Mouse (Mus musculus) forebrain, postnatal 0 days (tissue): Measurements from ENCODE around the gene Astn2. TPM values are rescaled to one million over a fixed set of nuclear protein-coding genes. Genes with fewer than 3 reads are reported as not detected.
A peak's percentile ranks its signal among the peaks of the same experiment; 100 is the strongest.

Experiments used
- ATAC-seq: fragments of 200-750 bp; cut with Nextera tagmentation; 2 replicates; pipeline ENCODE4 v1.8.0; 2017; ENCODE audit warnings: mild to moderate bottlenecking, moderate library complexity
- DNase-seq: peaks from one replicate; pipeline ENCODE4 v3.0.0-alpha.2; 2015
- H3K27ac ChIP-seq: fragments of 300-500 bp; sonication (generic); 2 replicates; pipeline ENCODE4 v1.5.1; 2014; ENCODE audit warnings: low read depth, mild to moderate bottlenecking, antibody characterized with exemption, low read length, moderate library complexity, mixed read lengths
- H3K27me3 ChIP-seq: fragments of 300-500 bp; sonication (generic); 2 replicates; pipeline ENCODE4 v1.6.1; 2014; ENCODE audit warnings: mild to moderate bottlenecking, low read length, mixed read lengths; ENCODE audit not compliant: insufficient read depth
- H3K36me3 ChIP-seq: fragments of 300-500 bp; sonication (generic); 2 replicates; pipeline ENCODE4 v1.6.1; 2014; ENCODE audit warnings: mild to moderate bottlenecking, moderate library complexity; ENCODE audit not compliant: insufficient read depth
- H3K4me1 ChIP-seq: fragments of 300-500 bp; sonication (generic); 2 replicates; pipeline ENCODE4 v1.6.1; 2014; ENCODE audit warnings: antibody characterized with exemption; ENCODE audit not compliant: insufficient read depth
- H3K4me2 ChIP-seq: fragments of 300-500 bp; sonication (generic); 2 replicates; pipeline ENCODE4 v1.6.1; 2014; ENCODE audit warnings: low read depth, mild to moderate bottlenecking, moderate library complexity
- H3K4me3 ChIP-seq: fragments of 300-500 bp; sonication (generic); 2 replicates; pipeline ENCODE4 v1.5.1; 2014; ENCODE audit warnings: low read depth, low read length, mixed read lengths
- H3K9ac ChIP-seq: fragments of 300-500 bp; sonication (generic); 2 replicates; pipeline ENCODE4 v1.6.1; 2014; ENCODE audit warnings: mild to moderate bottlenecking
- H3K9me3 ChIP-seq: fragments of 300-500 bp; sonication (generic); 2 replicates; pipeline ENCODE4 v1.6.1; 2016; ENCODE audit warnings: low read length
- CTCF ChIP-seq: sonication (generic); IDR thresholded peaks from 2 replicates; pipeline ENCODE4 v1.5.1; 2016; ENCODE audit warnings: antibody characterized with exemption, control low read depth, low read depth
- WGBS: fragments of 180-500 bp; shearing (Covaris S2); extraction: QIAGEN DNeasy Blood & Tissue Kit; methylation state at CpG from one replicate; pipeline ENCODE4 v1.1.7; 2014; 5-methylcytosine and 5-hydroxymethylcytosine counted together
- polyA plus RNA-seq: library from polyadenylated mRNA; unstranded; fragments of >200 nt; fragmentation: Nextera tagmentation; extraction: Ambion mirVana; gene quantifications from 2 replicates; pipeline ENCODE4 v1.2.1, GENCODE M21; 2015
- total RNA-seq: library from RNA; depleted of rRNA; stranded (reverse); fragments of >200 nt; gene quantifications from 2 replicates; pipeline ENCODE4 v1.2.3, GENCODE M21; 2014

The Astn2 gene
- total and polyA plus RNA-seq, 2 experiments from 2014 or later: 0.98 to 20.9 TPM

- Histone ChIP-seq H3K9me3 (no peaks in the 10 kb centered on the region), H3K4me3 (no peak overlapping the region), H3K9ac (no peak overlapping the region), H3K27ac (no peak overlapping the region), H3K4me2 (no peak overlapping the region), H3K4me1 (no peaks in the 10 kb centered on the region), H3K27me3 (no peaks in the 10 kb centered on the region), H3K36me3 (no peaks in the 10 kb centered on the region)
- no peak for ATAC-seq
- 8% methylated on average over 2 of the region's 2 CpGs for WGBS
- DNase-seq: no peak
- no peak for TF ChIP-seq CTCF
Observed at GRCm38 (mm10) chr4:66378586-66378985, 25.8 kb downstream of the Astn2 start.

- no peak overlapping the region for H3K9ac ChIP-seq
- no peak overlapping the region for H3K4me2 ChIP-seq
- no peaks in the 10 kb centered on the region for H3K9me3 ChIP-seq
- 0 out of 2 replicates have a peak, but pooled peaks cover 6% of the 10 kb centered on the region for H3K4me1 ChIP-seq
- ATAC-seq: peak; percentile 92
- no peak for TF ChIP-seq CTCF
- H3K36me3 ChIP-seq: no peaks in the 10 kb centered on the region
- H3K27ac ChIP-seq: no peak overlapping the region
- peak; percentile 89 for DNase-seq
- H3K27me3 ChIP-seq: no peaks in the 10 kb centered on the region
- 19% methylated on average over 3 of the region's 3 CpGs for WGBS
- no peak overlapping the region for H3K4me3 ChIP-seq
Observed at GRCm38 (mm10) chr4:66370557-66371071, 33.8 kb downstream of the Astn2 start.

GRCm38 (mm10) chr4:66365500-66365899, 38.9 kb downstream of the Astn2 start:
- no peaks in the 10 kb centered on the region for H3K27me3 ChIP-seq
- H3K9me3 ChIP-seq: no peaks in the 10 kb centered on the region
- no peak overlapping the region for H3K4me2 ChIP-seq
- TF ChIP-seq CTCF: no peak
- ATAC-seq: no peak
- DNase-seq: no peak
- H3K4me3 ChIP-seq: no peak overlapping the region
- H3K36me3 ChIP-seq: no peaks in the 10 kb centered on the region
- H3K4me1 ChIP-seq: 0 out of 2 replicates have a peak, but pooled peaks cover 1% of the 10 kb centered on the region
- 74% methylated on average over 1 of the region's 1 CpGs for WGBS
- H3K27ac ChIP-seq: no peak overlapping the region
- H3K9ac ChIP-seq: no peak overlapping the region

- ATAC-seq (no peak), DNase-seq (no peak)
- no peak overlapping the region for H3K4me2 ChIP-seq
- WGBS: 56% methylated on average over 2 of the region's 2 CpGs
- H3K9ac ChIP-seq: no peak overlapping the region
- no peaks in the 10 kb centered on the region for H3K4me1 ChIP-seq
- no peak overlapping the region for H3K4me3 ChIP-seq
- H3K36me3 ChIP-seq: no peaks in the 10 kb centered on the region
- H3K27ac ChIP-seq: no peak overlapping the region
- H3K27me3 ChIP-seq: no peaks in the 10 kb centered on the region
- no peaks in the 10 kb centered on the region for H3K9me3 ChIP-seq
- no peak for TF ChIP-seq CTCF
Observed at GRCm38 (mm10) chr4:66344632-66345031, 59.8 kb downstream of the Astn2 start.

- no peak overlapping the region for H3K27ac ChIP-seq
- TF ChIP-seq CTCF: no peak
- ATAC-seq (no peak), DNase-seq (no peak)
- 92% methylated on average over 3 of the region's 3 CpGs for WGBS
- no peak overlapping the region for H3K9ac ChIP-seq
- H3K9me3 ChIP-seq: no peaks in the 10 kb centered on the region
- H3K4me2 ChIP-seq: no peak overlapping the region
- no peaks in the 10 kb centered on the region for H3K4me1 ChIP-seq
- no peaks in the 10 kb centered on the region for H3K27me3 ChIP-seq
- H3K4me3 ChIP-seq: no peak overlapping the region
- H3K36me3 ChIP-seq: no peaks in the 10 kb centered on the region
Observed at GRCm38 (mm10) chr4:66337443-66337842, 67.0 kb downstream of the Astn2 start.

GRCm38 (mm10) chr4:66330600-66331285, 73.7 kb downstream of the Astn2 start:
- H3K4me3 ChIP-seq: no peak overlapping the region
- TF ChIP-seq CTCF: no peak
- no peak overlapping the region for H3K4me2 ChIP-seq
- no peaks in the 10 kb centered on the region for H3K4me1 ChIP-seq
- DNase-seq: no peak
- H3K36me3 ChIP-seq: no peaks in the 10 kb centered on the region
- ATAC-seq: 0 out of 2 replicates have a peak, but pooled peaks have one; percentile 8
- 12% methylated on average over 4 of the region's 4 CpGs for WGBS
- no peak overlapping the region for H3K9ac ChIP-seq
- no peak overlapping the region for H3K27ac ChIP-seq
- no peaks in the 10 kb centered on the region for H3K27me3 ChIP-seq
- no peaks in the 10 kb centered on the region for H3K9me3 ChIP-seq

GRCm38 (mm10) chr4:66321051-66321450, 83.4 kb downstream of the Astn2 start:
- no peaks in the 10 kb centered on the region for H3K36me3 ChIP-seq
- DNase-seq (no peak), ATAC-seq (no peak)
- no peaks in the 10 kb centered on the region for H3K4me1 ChIP-seq
- no peak overlapping the region for H3K4me2 ChIP-seq
- 90% methylated on average over 2 of the region's 2 CpGs for WGBS
- H3K9me3 ChIP-seq: no peaks in the 10 kb centered on the region
- no peak for TF ChIP-seq CTCF
- no peak overlapping the region for H3K4me3 ChIP-seq
- H3K9ac ChIP-seq: no peak overlapping the region
- no peaks in the 10 kb centered on the region for H3K27me3 ChIP-seq
- H3K27ac ChIP-seq: no peak overlapping the region
